Mouse (Mus musculus) adrenal gland, postnatal 0 days (tissue): ENCODE measurements around the gene Fam169b. TPM values are rescaled to one million over a fixed set of nuclear protein-coding genes. Genes with fewer than 3 reads are reported as not detected.

Experiments used
- polyA plus RNA-seq: library from polyadenylated mRNA; unstranded; fragments of >200 nt; fragmentation: Nextera tagmentation; extraction: Ambion mirVana; gene quantifications from 2 replicates; pipeline ENCODE4 v1.2.1, GENCODE M21; 2015

Gene Fam169b
- 0.35 and 0.54 TPM in 2 replicates for polyA plus RNA-seq

DNA sequence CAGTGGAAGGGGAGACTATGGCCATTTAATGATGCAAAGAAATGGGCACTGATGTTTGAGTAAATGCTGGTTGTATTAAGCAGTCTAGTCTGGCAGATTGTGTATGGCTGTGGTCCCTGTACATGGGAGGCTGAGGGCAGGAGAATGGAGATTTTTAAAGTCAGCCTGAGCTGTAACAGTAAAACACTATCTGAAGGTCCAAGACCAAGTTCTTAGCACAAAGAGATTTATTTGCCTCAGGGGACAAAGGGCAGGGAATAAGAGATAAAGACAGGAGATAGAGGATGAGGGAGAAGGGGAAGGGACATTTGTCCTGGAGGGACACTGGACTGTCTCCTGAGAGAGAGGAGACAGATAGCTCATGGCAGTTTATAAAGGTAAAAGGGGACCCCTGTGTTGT is at the start of gene Fam169b:
Fam169b (plus strand) TSS at position 325 of the 400 bp plus-strand sequence.

DNA sequence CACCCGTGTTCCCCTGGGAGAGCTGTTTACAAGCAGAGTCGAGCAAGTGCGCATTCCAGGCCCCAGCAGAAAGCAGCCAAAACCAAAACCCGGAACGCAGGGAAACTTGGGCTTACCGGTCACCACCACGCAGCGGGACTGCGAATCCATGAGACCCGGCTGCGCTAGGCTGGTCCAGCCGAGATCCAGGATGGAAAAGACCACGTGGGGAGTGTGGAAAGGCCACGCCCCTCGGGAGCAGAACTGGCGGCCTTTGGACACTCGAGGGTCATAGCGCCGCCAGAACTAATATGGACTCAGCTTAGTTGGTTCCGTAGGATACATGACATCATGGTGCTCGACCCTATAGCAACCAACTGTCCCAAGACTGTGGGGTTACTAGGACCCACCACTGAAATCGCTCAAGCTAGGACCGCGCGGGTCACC is 9.6 kb upstream of the Fam169b start, which contains the start of gene Pgpep1l:
Pgpep1l (minus strand) TSS at position 206 of the 426 bp plus-strand sequence.

Other genes starting within 250 kb of the Fam169b start
- not detected in 2 replicates for gene Pgpep1l, start 9.6 kb upstream of the Fam169b start, polyA plus RNA-seq